Mouse (Mus musculus) heart, adult 8-10 months (tissue): ENCODE data around the gene Crybb1. TPM values are rescaled to one million over a fixed set of nuclear protein-coding genes. Genes with fewer than 3 reads are reported as not detected.

Experiments used
- DNase-seq: peaks from one replicate; pipeline ENCODE4 v3.0.0; 2022; ENCODE audit warnings: low spot score
- total RNA-seq, 4 experiments: library from RNA; stranded (reverse); gene quantifications; 2 replicates each; pipeline ENCODE4 v1.2.4; 2022

Crybb1 gene
- total RNA-seq: 1 to 10 TPM; 2.0 to 3.4 (median 2.7) TPM

DNA sequence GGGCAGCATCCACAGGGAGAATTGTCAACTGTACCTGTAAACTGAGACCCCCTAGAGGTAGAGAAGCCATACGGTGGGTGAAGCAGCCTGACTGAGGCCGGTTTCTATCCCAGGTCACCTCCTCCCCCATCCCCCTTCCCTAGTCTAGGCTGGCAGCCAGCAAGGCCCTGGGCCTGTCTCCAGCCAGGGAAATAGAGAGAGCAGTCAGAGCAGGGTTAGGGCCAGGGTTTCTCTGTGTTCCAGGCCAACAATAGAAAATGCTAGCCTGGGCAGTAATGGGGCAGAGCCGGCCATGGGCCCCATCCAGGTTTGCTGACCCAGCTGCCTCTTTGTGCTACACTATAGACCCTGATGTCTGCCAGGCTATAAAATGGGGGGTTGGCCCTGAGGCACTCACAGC, at the start of gene Crybb1:
Gene Crybb1, plus strand, starts transcription at position 390 of the 400 bp plus-strand sequence.
- peak; percentile 77 for DNase-seq

DNA sequence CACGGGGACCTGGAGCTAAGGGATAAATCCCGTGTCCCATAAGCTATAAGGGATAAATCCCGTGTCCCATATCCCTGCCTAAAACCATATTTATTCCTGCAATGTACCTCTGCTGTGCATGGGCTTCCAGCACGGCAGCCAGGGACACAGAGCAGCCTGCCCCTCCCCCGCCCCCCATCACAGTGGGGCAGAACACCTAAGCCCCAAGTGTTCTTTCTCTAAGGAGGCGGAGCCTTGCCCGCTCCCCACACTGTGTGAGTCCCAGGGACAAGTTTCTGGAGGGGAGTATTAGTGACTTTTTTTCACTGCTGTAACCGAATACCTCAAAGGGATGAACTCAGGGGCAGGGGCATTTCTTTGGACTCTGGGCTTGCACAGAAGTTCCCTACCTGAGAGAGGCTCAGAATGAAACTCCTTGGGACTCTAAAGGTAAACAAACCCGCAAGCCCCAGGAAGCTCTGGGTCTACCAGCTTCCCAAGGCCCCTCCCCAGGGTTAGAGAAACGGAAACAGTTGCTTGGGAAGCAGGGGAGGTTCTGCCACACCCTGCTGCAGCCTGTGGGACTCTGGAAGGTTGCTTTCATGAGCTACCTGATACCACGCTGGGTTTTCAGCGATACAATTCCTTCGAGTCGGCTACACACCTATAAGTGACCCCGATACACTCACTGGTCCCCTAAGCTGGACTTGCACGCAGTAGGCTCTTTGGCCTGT, 48.9 kb upstream of the Crybb1 start:
- no peak for DNase-seq

DNA sequence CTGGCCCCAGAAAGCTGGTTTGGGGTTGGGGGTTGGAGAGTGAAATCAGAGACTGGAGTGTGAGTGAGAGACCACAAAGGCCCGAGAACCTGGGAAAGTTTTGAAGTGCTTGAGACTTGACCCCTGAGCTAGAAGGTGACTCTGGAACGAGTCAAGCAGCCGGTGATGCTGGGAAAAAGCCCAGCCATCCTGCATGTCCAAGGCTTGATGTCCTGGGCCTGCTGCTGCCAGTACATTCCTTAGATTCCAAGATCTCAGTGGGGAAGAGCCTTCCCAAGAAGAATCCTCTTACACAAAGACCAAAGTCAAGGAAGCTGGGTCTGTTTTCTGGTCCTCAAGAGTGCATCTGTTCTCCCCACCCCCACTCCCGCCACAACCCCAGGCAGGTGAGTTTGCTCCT, 47.3 kb upstream of the Crybb1 start:
- no peak for DNase-seq

DNA sequence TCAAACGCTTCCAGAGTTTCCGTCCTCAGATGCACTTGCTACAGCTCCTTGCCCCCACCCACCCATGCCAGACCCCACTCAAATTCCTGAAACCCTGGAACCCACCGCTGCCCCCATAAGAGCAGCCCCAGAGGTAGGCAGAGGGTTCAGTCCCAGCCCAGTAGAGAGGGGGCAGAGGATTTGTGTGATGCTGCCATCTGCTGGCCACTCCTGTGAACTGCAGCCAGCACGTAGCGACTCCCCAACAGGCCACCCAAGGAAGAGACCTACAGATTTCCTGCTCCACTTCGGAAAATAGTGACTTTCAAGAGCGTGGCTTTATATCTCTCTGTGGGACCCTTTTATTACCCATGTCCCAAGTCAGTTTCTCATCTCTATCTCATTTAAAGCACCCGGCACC, 45.5 kb upstream of the Crybb1 start:
- DNase-seq: peak; percentile 31

DNA sequence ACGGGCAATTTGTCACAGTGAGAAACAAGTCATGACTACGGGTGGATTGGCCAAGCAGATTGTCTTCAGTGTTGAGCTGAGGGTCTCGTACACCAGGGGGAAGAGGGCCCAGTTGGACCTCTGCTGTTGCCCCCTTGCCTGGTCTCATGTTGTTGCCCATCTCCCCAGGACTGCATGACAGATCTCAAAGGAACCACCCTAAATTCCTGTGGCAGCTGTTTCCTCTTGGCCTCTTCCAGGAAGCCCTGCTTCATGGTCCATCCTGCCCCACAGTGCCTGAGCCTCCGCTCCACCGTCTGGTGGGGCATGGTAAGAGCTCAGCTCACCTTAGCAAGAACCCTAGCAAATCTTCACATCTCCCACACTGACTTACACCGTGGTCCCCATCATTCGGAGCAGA, 43.7 kb upstream of the Crybb1 start:
- DNase-seq: no peak

DNA sequence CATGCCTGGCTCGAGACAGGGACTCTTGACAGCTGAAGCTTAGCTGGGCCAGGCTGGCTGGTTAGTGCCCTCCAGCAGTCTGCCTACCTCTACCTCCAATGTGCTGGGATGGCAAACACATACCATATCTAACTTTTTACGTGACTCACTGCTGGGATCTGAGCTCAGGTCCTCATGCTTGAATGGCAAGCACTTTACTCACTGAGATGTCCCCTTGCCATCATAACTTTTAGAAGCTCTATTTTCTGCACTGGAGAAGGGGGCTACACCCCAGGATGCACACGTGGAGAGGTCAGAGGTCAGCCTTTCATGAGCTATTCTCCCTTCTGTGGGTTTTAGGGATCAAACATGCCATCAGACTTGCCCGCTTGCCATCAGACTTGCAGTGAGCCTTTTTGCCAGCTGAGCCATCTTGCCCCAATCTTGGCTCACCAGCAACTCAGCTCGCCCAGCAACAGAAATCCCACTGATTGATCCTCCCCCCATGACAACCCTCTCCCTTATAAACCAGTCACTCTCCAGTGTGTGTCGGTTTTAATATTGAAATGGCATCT, 42.8 kb upstream of the Crybb1 start:
- DNase-seq: no peak

DNA sequence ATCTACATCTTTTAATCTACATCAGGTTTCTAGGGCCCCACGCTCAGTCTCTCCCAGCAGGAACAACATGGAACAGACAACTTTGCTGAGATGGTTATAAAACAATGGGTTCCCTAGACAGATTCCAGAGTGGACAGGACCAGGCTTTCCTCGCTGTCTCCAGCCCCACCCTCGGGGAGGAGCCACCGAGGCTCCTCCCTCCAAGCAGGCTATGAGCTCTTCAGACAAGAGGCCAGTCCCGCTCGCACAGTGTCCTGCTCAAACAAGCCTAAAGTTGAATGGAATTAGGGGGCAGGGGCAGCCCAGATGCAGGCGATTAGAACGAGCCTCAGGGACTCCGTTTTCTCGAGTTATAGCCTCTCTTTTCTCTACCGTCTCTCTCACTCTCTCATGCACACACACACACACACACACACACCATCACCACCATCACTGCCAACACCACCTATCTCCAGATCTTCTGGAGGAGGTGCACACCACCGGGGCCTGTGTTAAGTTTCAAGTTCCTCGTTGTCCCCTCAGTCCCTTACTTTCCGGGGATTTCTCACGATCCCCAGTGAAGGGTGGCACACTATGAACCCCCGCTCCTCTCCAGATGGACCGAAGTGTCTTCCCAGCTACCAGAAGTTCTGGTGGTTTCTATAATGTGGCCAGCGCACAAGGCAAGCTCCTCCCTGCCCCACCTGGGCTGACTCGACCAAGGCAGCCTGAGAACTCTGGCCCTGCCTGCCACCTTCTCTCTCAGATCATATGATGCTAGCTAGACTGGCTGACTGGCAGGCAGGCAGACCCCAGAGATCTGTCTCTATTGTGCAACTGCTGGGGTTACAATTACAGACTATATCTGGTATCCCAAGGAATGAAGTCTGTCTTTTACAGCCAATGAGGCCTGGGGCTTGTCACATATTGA, 42.0 kb upstream of the Crybb1 start:
- DNase-seq: no peak

DNA sequence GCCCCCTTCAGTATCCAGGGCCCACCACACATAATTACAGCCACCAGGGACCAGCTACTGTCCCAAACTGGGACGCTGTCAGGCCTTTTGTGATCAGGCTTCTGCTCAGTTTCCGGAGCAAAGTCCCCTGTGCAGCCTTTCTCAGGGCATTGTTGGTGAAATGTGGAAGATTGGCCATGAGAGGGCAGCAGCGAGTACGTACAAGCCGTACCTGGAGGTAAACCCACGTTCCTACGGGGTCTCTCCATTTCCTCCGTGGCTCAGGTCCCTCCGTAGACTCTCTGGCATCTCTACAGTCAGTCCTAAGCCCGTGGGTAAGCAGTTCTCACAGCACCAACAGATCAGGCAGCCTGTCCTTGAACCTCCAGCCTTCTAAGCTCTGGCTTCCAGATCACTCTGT, 41.2 kb upstream of the Crybb1 start:
- no peak for DNase-seq

DNA sequence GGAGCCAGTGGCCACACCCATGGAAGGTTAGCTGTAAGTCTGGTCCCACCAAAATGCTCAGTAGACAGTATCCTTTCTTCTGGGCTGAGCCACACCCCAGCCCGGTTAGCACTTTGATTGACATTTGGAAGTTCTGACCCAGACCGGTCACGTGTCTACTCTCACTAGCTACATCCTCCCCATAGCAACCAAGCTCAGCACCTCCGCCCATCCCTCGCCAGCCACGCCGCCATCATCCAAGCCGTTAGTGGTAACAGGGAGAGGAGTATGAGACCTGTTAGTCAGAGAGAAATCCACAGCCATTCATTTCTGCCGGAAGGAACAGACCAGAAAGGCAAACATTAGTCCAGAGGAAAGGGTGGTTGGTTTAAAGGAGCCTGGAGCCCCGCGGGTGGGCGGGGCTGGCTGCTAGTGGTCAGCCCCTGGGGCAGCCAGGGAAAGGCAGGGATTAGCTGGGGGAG, 40.3 kb upstream of the Crybb1 start:
- no peak for DNase-seq

DNA sequence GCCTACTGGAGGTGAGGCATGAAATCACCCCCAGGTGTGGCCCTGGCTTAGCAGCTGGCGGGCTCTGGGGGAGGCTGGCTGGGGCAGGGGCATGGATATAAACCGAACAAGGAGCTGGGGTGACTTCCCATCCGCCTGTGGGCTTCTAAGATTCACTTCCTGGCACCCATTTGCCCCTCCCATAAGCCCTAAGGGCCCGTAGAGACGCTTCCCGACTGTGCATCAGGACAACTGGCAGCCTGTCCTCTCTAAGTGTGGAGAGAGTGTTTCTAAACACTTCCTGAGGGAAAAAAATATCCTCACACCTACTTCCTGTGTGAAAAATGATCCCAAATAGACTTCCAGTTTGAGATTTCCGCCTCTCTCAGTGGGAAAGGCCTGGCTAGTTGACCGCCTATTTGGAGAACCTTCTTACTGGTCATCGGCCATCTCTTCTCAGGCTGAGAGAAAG, 39.8 kb upstream of the Crybb1 start:
- DNase-seq: no peak

DNA sequence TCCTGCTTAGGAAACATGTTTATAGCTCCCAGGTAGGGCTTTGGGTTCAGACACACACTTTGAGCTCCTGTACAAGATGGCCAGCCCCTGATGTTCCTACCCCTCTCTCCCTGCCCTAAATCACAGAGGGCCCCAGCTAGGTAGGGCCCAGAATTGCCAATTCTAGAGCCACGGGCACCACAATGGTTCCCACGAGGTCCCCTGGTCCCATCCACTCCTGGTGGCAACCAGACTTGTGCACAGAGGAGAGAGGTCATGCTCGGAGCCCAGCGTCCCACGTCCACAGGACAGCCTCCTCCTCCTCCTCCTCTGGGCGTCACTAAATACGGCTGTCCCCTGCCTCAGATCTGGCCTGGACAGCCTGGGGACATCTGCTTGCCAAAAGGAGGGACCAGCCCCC, 39.3 kb upstream of the Crybb1 start:
- no peak for DNase-seq

DNA sequence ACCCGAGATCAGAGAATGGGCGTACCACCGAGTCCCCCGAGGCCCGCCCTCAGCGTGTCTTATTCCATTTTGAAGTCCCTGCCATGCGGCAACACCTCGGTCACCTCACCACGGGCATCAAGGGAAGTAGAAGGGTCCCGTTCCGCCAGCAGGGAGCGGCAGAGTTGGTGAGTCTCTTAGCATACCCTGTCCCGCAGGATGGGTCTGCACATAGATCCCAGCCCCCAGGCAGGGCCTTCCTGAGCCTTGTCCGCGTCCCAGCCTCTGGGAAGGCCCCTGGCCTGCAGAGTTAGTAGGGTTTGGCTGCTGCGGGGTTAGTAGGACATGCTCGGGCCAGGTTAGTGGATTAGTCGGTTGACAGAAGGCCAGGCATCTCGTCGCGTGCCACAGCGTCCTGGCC, 38.6 kb upstream of the Crybb1 start:
- no peak for DNase-seq

DNA sequence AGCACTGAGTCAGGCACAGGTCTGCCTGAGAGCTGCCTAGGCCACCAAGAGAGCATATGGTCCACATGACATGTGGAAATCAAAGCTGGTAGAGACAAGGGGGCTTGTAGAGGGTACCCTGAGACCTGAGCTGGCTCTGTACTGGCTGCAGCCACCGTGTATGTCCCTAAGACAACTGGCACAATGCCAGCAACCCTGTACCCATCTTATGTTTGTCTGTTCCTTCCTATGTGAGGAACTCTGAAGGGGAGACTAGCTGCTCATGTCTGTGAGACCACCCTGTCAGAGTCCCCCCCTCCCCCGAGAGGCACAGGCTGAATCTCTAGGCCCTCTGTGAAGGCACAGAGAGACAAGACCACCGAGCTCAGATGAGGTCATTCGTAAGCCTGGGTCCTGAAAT, 36.9 kb upstream of the Crybb1 start:
- no peak for DNase-seq

DNA sequence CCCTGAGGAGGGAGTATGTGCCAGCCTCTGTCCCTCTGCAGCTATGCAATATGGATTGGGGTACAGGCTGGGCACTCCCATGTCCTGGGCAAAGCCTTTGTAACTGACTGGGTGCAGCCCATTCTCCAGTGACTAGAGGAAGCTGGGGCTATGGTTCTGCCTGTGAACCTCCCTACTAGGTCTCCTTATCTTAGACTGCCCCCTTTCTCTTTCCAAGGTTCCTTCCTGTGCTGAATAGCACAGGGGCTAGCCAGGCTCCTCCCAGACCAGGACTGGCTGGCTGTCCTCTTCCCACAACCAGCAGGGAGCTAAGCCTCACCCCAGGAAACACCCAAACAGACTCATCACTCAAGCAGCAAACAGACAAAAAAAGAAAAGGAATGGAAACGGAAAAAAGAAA, 36.2 kb upstream of the Crybb1 start:
- DNase-seq: no peak

DNA sequence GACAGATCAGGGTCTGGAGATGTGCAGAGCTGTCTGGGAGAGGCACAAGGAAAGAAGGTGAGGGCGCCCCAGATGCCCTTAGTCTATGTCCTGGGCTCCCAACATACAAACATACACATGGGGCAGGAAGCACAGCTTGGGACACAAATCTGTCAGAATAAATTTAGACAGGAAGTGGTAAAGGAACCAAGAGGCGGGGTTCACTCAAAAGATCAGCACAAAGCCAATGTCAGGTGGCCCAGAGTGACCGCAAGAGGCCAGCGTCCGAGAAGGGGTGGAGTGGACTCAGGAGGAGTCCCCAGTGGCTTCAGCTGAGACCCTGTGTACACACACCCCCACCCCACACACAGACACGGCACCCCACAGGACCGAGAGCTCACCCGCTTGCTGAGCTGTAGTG, 35.4 kb upstream of the Crybb1 start:
- DNase-seq: no peak

DNA sequence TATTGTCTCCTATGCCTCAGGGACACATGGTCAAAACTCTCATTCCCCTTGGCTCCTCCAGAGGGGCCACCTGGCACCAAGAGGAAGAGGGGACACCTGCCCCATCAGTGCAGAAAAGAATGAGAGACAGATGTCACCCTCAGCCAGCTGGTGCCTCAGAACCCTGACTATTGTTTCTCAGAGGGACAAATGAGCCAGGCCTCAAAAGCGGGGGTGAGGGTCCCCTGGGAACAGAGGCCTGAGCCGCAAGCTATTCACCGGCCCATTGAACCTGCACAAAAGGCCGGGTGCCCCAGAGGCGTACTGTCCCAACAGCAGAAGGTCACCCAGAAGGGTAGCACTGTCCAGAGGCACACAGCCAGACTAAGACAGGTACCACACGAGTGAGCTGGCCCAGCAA, 30.0 kb upstream of the Crybb1 start:
- DNase-seq: no peak

DNA sequence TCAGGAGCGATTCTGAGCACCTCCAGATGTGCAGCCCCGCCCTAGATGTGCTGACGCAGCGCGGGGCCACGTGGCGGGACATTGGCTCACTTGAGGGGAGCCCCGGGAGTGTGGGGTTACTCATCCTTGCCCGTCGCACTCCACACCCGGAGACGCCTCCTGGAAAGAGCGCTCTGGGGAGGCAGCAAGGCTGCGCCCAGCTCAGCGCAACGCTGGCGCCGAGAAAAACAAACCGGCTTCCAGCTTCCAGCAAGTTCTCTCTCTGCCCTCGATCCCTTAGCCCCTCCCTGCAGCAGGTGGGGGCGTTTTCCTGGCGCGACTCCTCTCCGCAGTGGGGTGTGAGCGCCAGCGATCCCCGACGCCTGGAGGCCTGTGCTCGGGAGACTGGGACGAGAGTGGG, 28.3 kb upstream of the Crybb1 start:
- DNase-seq: no peak

DNA sequence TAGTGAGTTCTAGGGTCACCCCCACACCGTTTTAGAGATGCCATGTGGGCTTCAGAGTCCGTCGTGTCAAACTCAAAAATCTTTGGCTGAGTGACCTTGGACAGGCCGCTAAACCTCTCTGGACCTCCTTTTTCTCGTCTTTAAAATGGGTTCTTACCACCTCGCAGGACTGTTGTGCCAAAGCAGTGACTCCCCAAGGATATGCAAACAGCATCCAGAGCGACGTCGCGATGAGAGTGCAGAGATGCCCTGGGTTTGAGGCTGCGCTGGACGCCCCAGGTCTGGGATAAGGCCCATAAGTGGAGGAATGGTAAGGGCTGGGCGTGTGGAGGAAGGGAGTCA, 27.7 kb upstream of the Crybb1 start:
- DNase-seq: no peak

DNA sequence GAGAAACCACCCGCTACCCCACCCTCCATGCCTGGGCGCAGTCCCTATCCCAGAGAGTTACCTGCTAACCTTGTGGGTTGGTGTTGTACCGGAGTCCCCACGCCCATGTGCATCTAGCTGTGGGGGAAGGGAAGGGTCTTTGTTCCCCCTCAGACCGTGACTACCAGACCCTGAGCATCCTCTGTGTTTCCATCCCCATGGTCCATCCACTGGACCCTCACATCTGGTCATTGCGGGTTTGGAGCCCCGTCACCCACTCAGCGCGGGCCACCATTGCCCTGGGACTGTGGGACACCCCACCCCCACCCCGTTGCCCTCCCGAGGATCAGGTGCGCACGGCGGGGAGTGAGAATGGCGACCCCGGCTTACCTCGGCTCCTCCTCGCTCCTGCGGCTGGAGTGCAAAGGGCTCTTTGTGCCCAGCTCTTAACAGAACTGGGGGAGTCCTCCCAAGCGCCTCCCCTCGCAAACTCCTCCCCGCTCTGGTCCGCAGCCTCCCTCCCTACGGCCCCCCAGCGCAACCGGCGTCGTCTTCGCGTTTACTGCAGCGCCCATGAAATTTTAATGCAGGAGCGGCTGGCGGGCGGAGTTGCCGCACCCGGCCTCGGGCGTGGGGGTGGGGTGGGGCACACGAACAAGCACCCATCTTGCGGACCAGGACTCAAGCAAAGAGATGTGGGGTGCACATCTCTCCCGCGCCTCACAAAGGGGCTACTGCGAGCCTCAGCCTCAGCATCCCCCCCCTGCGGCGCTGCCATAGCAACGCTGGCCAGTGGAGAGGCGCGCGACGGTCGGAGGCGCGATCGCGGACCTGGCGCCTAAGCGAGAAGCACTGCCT, 27.2 kb upstream of the Crybb1 start:
- no peak for DNase-seq

DNA sequence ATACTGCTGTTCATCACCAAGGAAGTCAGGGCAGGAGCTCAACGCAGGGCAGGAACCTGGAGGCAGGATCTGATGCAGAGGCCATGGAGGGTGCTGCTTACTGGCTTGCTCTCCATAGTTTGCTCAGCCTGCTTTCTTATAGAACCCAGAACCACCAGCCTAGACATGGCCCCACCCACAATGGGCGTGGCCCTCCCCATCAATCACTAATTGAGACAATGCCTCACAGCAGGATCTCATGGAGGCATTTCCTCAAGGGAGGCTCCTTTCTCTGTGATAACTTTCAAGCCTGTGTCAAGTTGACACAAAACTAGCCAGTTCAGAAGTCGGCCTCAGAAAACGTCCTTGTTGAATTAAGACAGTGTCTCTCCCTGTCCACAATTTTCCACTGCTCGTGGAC, 19.8 kb upstream of the Crybb1 start:
- DNase-seq: no peak

DNA sequence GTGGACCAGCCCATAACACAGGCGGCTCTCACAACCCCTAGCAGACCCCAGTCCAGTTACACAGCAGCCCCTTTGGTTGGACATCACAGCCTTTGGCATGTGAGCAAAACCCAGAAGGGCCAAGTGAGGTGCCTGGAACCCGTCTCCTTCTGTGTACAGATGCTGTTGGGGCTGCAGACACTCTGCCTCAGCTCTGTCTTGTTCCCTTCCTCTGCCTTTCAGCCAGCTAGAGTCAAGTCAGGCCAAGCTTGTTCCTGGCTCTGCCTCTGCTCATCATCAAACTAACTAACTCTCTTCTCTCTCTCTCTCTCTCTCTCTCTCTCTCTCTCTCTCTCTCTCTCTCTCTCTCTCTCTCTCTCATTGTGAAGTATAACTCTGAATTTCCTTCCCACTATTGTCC, 19.0 kb upstream of the Crybb1 start:
- no peak for DNase-seq

DNA sequence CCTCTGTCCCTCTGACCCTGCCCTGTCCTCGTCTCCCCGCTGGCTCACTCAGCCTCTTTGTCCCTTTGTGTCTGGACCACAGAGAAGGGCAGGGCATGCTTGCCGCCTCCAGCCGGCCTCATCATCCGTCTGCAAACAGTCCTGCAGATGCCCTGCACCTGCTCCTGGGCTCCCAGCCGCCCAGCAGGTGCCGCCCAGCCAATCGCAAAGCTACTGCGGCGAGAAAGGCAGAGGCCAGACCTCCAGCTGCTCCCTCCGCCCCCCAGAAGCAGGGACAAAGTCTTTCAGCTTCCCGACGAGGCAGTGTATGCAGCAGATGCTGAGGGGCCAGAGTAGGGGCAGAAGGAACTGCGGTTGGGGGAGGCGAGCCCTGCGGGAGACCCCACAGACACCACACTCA, 18.2 kb upstream of the Crybb1 start:
- no peak for DNase-seq
